Mouse (Mus musculus): ENCODE measurements around the gene Rpl3l.

Rpl3l gene

GRCm38 (mm10) chr17:24745526-24746497 is 18.2 kb downstream of the Rpl3l start:
- peak; percentile 58 for DNase-seq

GRCm38 (mm10) chr17:24746986-24747385 is 19.4 kb downstream of the Rpl3l start:
- DNase-seq: no peak

- DNase-seq: no peak
Measured at GRCm38 (mm10) chr17:24751528-24751927, 23.9 kb downstream of the Rpl3l start.

- no peak for DNase-seq
Measured at GRCm38 (mm10) chr17:24752415-24753394, 25.1 kb downstream of the Rpl3l start, which contains the start of gene Hs3st6. Gene Hs3st6, plus strand, starts transcription at chr17:24752988.

GRCm38 (mm10) chr17:24757394-24757793 is 29.8 kb downstream of the Rpl3l start:
- DNase-seq: no peak

- DNase-seq: no peak
Measured at GRCm38 (mm10) chr17:24761121-24761520, 33.5 kb downstream of the Rpl3l start.

- no peak for DNase-seq
Measured at GRCm38 (mm10) chr17:24765016-24765905, 37.6 kb downstream of the Rpl3l start.

- no peak for DNase-seq
Measured at GRCm38 (mm10) chr17:24766266-24766875, 38.8 kb downstream of the Rpl3l start.

- no peak for DNase-seq
Measured at GRCm38 (mm10) chr17:24769146-24769545, 41.5 kb downstream of the Rpl3l start.

- no peak for DNase-seq
Measured at GRCm38 (mm10) chr17:24773241-24773640, 45.6 kb downstream of the Rpl3l start.

- DNase-seq: no peak
Measured at GRCm38 (mm10) chr17:24775173-24775572, 47.6 kb downstream of the Rpl3l start.

GRCm38 (mm10) chr17:24777073-24777472 is 49.5 kb downstream of the Rpl3l start:
- DNase-seq: no peak

GRCm38 (mm10) chr17:24780821-24781220 is 53.2 kb downstream of the Rpl3l start:
- DNase-seq: no peak
